Mouse (Mus musculus) kidney, embryonic 15.5 days (tissue): ENCODE data around the gene Aga. TPM values are rescaled to one million over a fixed set of nuclear protein-coding genes. Genes with fewer than 3 reads are reported as not detected.
A peak's percentile ranks its signal among the peaks of the same experiment; 100 is the strongest.
"Not testable (repeated sequence)": the region's sequence is repeated elsewhere in the genome, so short reads cannot be mapped to it uniquely, and the experiment has no call there.

Experiments
- ATAC-seq: fragments of 200-750 bp; cut with Nextera tagmentation; replicated peaks from 2 replicates; pipeline ENCODE4 v1.8.0; 2017; ENCODE audit warnings: moderate TSS enrichment; ENCODE audit not compliant: low FRiP score
- H3K27ac ChIP-seq: fragments of 300-500 bp; sonication (generic); 2 replicates; pipeline ENCODE4 v1.5.1; 2015; ENCODE audit warnings: mild to moderate bottlenecking, inconsistent platforms
- H3K27me3 ChIP-seq: fragments of 300-500 bp; sonication (generic); 2 replicates; pipeline ENCODE4 v1.6.1; 2015; ENCODE audit warnings: inconsistent platforms
- H3K36me3 ChIP-seq: fragments of 300-500 bp; sonication (generic); 2 replicates; pipeline ENCODE4 v1.6.1; 2015; ENCODE audit warnings: inconsistent platforms
- H3K4me1 ChIP-seq: fragments of 300-500 bp; sonication (generic); 2 replicates; pipeline ENCODE4 v1.6.1; 2015; ENCODE audit warnings: inconsistent platforms
- H3K4me2 ChIP-seq: fragments of 300-500 bp; sonication (generic); 2 replicates; pipeline ENCODE4 v1.6.1; 2015; ENCODE audit warnings: moderate library complexity, mild to moderate bottlenecking, inconsistent platforms
- H3K4me3 ChIP-seq: fragments of 300-500 bp; sonication (generic); replicated peaks from 2 replicates; pipeline ENCODE4 v1.5.1; 2015; ENCODE audit warnings: mild to moderate bottlenecking, inconsistent platforms
- H3K9ac ChIP-seq: fragments of 300-500 bp; sonication (generic); 2 replicates; pipeline ENCODE4 v1.6.1; 2015; ENCODE audit warnings: mild to moderate bottlenecking, inconsistent platforms
- H3K9me3 ChIP-seq: fragments of 300-500 bp; sonication (generic); replicated peaks from 2 replicates; pipeline ENCODE4 v1.6.1; 2016; ENCODE audit warnings: inconsistent platforms
- WGBS: fragments of 180-500 bp; shearing (Covaris S2); methylation state at CpG from one replicate; pipeline ENCODE4 v1.1.7; 2015; ENCODE audit warnings: mixed read lengths; 5-methylcytosine and 5-hydroxymethylcytosine counted together
- polyA plus RNA-seq: library from polyadenylated mRNA; unstranded; fragments of >200 nt; fragmentation: Nextera tagmentation; extraction: Ambion mirVana; gene quantifications from 2 replicates; pipeline ENCODE4 v1.2.1, GENCODE M21; 2015

The Aga gene
- 31.6 and 35.8 TPM in 2 replicates for polyA plus RNA-seq

DNA sequence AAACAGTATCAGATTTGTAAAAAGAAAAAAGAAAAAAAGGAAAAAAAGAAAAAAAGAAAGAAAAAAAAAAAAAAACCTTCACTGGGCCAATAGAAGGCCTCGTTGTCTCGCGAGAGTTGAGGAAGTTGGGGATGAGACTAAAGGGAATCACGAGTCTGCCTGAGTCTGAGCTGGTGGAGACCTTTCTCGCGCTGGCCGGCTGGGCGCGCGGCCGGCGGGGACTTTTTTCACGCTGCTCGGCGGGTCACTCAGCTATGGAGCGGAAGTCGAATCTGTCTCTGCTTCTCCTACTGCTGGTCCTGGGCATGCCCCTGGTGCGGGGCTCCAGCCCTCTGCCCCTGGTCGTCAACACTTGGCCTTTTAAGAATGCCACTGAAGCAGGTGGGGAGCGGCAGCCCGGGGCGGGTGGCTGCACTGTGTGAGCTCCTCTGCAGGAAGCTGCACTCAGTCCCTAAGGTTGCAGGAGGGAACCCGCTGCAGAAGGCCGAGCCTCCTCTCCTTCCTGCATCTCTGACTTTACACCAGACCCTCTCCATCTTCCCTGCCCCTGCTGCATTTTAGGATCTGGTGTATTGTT, at the start of gene Aga:
Gene Aga, plus strand, starts transcription at position 177 of the 577 bp plus-strand sequence.
- H3K4me1 ChIP-seq = 0 out of 2 replicates have a peak, but pooled peaks cover 9% of the 10 kb centered on the region
- peak within 1 kb of the TSS; percentile 59 for H3K9ac ChIP-seq
- peak within 1 kb of the TSS; percentile 57 for H3K4me2 ChIP-seq
- peaks cover 21% of the 10 kb centered on the region for H3K36me3 ChIP-seq
- H3K27me3 ChIP-seq = no peaks in the 10 kb centered on the region
- H3K4me3 ChIP-seq = peak within 1 kb of the TSS; percentile 49
- no peaks in the 10 kb centered on the region for H3K9me3 ChIP-seq
- peak within 1 kb of the TSS; percentile 73 for H3K27ac ChIP-seq
- 2% methylated on average over 24 of the region's 24 CpGs for WGBS
- ATAC-seq = peak; percentile 99

DNA sequence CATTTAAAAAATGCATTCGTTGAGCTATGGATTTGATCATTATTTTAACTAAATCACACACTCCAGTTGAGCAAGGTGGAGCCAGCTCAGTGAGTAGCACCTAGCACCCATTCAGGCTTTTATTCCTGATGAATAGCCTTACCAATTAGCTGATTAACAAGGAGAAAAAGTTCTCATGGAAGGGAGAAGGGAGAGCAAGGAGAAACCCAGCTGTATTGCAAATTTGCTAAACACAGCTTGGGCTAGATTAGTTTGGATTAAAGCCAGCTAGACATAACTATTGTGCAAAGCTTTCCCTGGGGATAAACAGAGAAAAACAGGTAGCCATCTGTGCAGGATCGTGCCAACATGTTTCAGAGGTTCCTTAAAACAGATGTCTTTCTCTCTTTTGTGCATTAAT, 22.5 kb upstream of the Aga start:
- H3K4me3 ChIP-seq = no peak overlapping the region
- WGBS = 70% methylated on average over 2 of the region's 2 CpGs

DNA sequence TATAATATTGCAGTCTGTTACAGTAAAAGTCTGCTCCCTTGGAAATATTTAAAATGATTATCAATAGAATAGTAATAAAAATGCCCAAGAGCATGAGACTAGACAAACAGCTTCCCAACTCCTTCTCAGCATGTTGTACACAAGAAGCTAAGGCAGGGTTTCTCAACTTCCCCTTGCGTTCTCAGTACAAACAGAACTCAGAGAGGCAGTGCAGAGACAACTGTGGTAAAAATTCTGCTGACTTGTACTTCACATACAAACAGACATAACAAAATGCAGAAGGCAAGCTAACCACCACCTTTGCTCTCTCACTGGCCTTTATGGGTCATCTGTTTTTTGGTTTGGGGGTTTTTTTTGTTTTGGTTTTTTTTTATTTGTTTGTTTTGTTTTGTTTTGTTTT, 15.3 kb upstream of the Aga start:
- no peak overlapping the region for H3K4me2 ChIP-seq
- no peak for ATAC-seq
- WGBS = 94% methylated on average over 1 of the region's 1 CpGs
- H3K4me3 ChIP-seq = no peak overlapping the region
- H3K4me1 ChIP-seq = no peaks in the 10 kb centered on the region
- no peaks in the 10 kb centered on the region for H3K36me3 ChIP-seq
- no peak overlapping the region for H3K27ac ChIP-seq
- H3K27me3 ChIP-seq = no peaks in the 10 kb centered on the region
- no peak overlapping the region for H3K9ac ChIP-seq
- no peaks in the 10 kb centered on the region for H3K9me3 ChIP-seq

More for the DNA sequence above, 22.5 kb upstream of the Aga start:
- Histone ChIP-seq H3K4me1 (no peaks in the 10 kb centered on the region), H3K9me3 (no peaks in the 10 kb centered on the region), H3K4me2 (no peak overlapping the region), H3K27me3 (no peaks in the 10 kb centered on the region), H3K9ac (no peak overlapping the region), H3K36me3 (no peaks in the 10 kb centered on the region), H3K27ac (no peak overlapping the region)
- ATAC-seq = no peak

DNA sequence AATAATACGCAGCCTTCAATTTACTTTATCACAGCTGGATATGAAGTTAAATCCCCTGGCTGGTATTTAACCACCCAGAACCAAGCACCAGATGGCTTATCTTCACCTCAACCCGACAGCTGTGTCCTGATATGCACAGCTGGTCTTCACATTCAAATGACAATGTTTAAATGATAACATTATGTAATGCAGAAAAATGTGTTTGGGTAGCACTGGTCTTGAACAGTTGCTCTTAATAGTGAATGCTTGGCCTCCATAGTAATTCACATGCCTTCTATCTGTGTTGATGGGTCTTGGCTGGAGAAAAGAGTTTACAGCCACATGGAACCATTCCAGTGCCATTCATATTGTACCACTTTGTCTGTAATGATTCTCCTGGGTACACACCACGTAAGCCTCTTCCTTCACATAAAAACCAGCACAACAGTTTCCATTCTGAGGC, 14.6 kb upstream of the Aga start:
- Histone ChIP-seq H3K4me2 (no peak overlapping the region), H3K4me1 (no peaks in the 10 kb centered on the region), H3K9ac (no peak overlapping the region), H3K36me3 (no peaks in the 10 kb centered on the region), H3K4me3 (no peak overlapping the region), H3K27me3 (no peaks in the 10 kb centered on the region), H3K9me3 (no peaks in the 10 kb centered on the region), H3K27ac (no peak overlapping the region)
- ATAC-seq = no peak
- 65% methylated on average over 3 of the region's 3 CpGs for WGBS

DNA sequence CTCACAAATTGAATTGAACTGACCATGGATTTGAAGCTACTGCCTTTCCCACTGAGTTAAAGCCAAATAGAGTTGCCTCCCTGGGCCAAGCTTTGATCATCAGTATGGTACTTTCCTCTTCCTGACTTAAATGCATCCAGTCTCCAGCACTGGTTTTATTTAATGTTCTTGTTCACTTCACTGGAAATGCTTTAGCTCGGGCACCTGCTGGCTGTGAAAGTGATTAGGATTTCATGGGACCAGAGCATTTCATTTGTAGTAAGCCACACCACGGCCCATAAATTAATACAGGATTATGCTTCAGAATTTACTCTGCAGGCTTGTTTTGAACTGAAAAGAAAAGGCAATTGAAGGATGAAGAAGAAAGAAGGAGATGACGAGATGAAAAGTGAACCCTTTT, 26.5 kb downstream of the Aga start:
- not testable (repeated sequence) for H3K4me3 ChIP-seq, ATAC-seq, H3K27ac ChIP-seq, H3K9me3 ChIP-seq, H3K36me3 ChIP-seq, H3K9ac ChIP-seq, H3K27me3 ChIP-seq, H3K4me2 ChIP-seq, H3K4me1 ChIP-seq
- WGBS = 69% methylated on average over 3 of the region's 3 CpGs

DNA sequence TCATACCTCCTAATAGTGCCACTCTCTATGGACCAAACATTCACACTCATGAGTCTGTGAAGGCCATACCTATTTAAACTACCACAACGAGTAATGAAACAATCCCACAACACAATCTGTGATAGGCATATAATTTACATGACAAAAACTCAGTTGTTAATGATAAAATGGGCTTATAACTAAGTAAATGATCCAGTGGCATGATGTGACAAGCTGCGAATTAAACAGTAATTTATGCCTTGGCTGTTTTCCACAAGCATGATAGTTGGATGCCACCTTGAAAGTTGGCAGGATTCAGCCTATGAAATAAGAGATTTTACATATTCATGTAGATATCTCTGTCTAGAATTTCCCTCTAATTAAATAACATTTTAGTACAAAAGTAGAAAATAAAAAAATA, 28.1 kb downstream of the Aga start:
- no peaks in the 10 kb centered on the region for H3K27me3 ChIP-seq
- ATAC-seq = no peak
- H3K4me1 ChIP-seq = no peaks in the 10 kb centered on the region
- no peak overlapping the region for H3K9ac ChIP-seq
- no peaks in the 10 kb centered on the region for H3K36me3 ChIP-seq
- H3K9me3 ChIP-seq = no peaks in the 10 kb centered on the region
- 88% methylated on average over 2 of the region's 2 CpGs for WGBS
- H3K27ac ChIP-seq = no peak overlapping the region
- H3K4me2 ChIP-seq = no peak overlapping the region
- no peak overlapping the region for H3K4me3 ChIP-seq

DNA sequence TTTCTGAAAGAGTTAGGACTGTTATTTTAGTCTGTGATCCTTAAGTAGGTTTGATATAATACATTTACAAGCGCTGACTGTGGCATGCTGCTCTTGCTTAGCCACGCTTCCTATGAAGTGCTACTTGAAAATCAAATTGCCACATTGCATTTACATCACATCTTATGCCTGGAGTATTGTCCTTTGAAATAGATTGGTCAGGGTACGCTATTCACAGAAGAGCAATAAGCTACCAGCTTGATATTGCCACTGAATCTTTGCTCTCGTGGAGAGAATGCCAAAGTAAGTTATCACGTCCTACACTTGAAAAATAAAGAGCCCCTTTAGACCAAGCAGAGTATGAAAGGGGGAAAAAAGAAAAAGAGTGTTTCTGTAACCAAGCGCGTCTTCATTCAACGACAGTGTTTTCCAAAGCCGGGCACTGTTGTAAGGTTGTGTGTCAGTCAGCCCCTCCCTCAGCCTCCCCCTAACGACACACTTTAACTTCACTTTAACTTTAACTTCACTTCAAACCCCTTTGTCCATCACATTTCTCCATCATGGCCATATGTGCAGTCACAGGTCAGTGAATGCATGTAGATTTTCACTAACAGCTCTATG, 51.0 kb downstream of the Aga start:
- Histone ChIP-seq H3K9ac (no peak overlapping the region), H3K4me2 (no peak overlapping the region), H3K27me3 (no peaks in the 10 kb centered on the region), H3K4me1 (no peaks in the 10 kb centered on the region), H3K4me3 (no peak overlapping the region), H3K36me3 (no peaks in the 10 kb centered on the region), H3K9me3 (no peaks in the 10 kb centered on the region), H3K27ac (no peak overlapping the region)
- no peak for ATAC-seq
- WGBS = 87% methylated on average over 10 of the region's 10 CpGs

DNA sequence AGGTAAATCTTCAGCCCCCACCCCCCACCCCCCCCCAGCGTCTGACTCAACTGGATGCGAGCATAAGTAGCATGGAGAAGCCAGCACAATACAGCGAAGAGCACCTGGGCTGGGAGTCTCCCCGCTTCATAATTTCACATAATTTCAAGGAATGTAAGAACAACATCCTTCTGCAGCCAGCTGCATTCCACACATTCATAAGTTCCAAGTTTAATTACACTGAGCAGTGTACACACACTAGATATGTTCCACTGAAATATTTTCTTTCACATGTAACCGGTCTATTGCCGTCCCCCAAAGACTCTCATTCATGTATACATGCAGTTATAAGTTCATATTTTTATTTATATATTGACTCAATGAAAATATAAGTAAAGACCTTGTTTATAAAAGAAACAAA, 54.7 kb downstream of the Aga start:
- Histone ChIP-seq H3K4me2 (no peak overlapping the region), H3K36me3 (no peaks in the 10 kb centered on the region), H3K4me1 (no peaks in the 10 kb centered on the region), H3K27me3 (no peaks in the 10 kb centered on the region), H3K27ac (no peak overlapping the region), H3K4me3 (no peak overlapping the region), H3K9me3 (no peaks in the 10 kb centered on the region), H3K9ac (no peak overlapping the region)
- WGBS = 82% methylated on average over 6 of the region's 6 CpGs
- 0 out of 2 replicates have a peak, but pooled peaks have one; percentile 33 for ATAC-seq

Other genes with a start within 250 kb of the Aga start
- gene Neil3, start 127.3 kb downstream of the Aga start, polyA plus RNA-seq = 29.1 and 34.2 TPM in 2 replicates